Mouse (Mus musculus) lung, adult 2 months (tissue): ENCODE measurements around the gene Pakap.

Experiments
- CTCF ChIP-seq: fragments of 200-500 bp; IDR thresholded peaks from 2 replicates; pipeline ENCODE4 v1.5.1; 2011; ENCODE audit warnings: mild to moderate bottlenecking, low read length, control low read depth; ENCODE audit not compliant: insufficient read depth
- POLR2A ChIP-seq: fragments of 200-500 bp; IDR thresholded peaks from 2 replicates; pipeline ENCODE4 v1.6.1; 2011; ENCODE audit warnings: low read depth, mild to moderate bottlenecking, control low read depth, low read length, borderline replicate concordance; ENCODE audit errors: extremely low read depth

DNA sequence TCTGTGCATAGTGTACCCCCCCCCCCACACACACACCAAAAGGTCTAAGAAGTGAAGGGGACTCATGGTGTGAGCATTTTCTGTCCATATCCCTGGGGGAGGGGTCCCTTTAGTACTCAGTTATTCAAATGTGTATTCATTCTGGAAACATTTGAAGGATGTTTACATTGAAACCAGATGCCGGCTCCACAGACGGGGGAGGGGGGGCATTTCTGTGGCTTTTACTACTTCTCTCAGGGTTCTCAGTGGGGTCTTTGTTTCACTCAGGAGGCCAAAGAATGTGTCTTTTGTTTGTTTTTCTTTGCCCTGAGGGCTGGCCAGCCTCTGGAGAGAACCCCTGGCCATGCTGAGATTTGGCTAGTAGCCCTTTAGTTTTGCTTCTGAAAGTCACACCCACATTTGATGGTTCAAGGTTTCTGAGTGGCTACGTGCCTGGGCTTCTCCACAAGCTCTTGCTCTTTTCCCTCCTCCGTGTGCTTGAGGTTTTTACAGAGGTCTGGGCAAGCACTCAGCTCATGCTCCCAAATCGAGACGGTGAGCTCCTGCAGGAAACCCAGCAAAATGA, 24.2 kb upstream of the Pakap start:
- TF ChIP-seq POLR2A (no peak), CTCF (no peak)
